Mouse (Mus musculus): ENCODE measurements around the gene Gm20388. TPM values are rescaled to one million over a fixed set of nuclear protein-coding genes. Genes with fewer than 3 reads are reported as not detected.

The Gm20388 gene
- polyA plus RNA-seq, 1 experiment from 2014 or later = not detected

DNA sequence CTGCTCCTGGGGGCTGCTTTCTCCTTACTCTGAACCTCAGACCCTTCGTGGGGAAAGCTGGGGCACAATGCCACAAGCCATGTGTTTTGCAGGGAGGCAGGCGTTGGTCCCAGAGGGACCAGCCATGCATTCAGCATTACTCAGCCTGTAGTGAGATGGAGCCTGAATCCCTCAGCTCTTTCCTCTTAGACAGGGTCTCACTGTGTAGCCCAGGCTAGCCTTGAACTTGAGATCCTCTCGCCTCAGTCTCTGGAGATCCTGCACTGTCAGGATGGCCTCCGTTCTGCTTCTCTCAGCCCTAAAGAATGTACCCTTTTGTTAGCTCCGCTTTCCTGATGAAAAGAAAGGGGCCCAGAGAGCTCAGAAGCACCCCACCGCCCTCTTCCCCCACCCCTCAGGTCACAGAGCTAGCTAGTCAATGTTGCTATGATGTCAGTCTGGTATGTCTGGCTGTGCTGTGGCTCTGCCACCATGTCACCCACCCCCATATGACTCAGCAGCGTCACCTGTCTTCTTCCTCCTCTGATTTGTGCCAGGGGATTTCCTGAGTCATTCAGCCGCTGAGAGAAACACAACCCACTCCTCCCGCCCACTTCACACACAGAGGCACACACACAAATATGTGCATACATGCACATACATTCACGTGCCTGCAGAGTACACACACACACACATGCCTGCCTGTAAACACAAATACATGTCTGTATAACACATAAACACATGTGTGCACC, 314.9 kb downstream of the Gm20388 start:
- no peak overlapping the region for H3K27ac ChIP-seq (replicated peaks)
- WGBS = 18% methylated on average over 10 of the region's 10 CpGs

DNA sequence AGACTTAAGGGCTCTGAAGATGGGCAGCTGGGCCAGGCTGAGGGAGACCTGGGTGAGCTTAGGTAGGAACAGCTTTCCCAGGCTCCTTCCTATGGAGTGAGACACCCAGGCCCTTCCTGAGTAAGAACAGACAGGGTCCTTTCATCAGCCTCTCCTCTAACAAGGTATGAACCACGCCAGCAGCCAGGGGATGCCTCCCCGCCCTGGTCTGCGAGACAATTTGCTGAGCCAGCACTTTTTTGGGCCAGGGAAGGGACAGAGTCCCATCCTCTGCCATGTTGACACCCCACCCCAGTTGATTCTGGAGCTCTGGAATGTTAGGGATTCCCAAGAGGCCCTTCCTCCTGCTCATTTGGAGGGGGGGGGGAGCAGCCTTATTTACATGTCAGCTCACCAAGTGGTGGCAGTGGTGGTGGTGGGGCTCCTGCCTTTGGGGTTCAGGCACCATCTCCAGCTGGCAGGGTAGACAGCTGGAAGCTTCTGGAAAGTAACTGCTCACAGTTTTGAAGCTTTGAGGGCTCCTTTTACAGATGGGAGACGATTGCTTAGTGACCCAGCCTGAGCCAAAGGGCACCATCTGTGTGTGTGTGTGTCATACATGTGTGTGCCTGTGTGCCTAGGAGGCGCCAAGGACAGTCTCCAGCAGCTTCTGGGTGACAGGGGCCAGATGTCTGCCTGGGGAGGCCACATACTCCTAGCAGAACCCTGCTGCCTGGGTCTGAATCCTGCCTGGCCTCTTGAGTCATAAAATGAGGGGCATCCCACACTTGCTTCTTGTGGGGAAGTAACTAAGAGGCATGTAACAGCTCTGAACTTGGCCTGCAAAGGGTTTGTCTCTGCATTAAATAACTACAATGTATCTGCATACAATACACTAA, 316.3 kb downstream of the Gm20388 start:
- no peak overlapping the region; the same call in 1 of the 2 replicates for H3K4me2 ChIP-seq (replicated peaks)
- H3K4me3 ChIP-seq = no peak overlapping the region
- peaks cover 51% of the 10 kb centered on the region for H3K4me1 ChIP-seq
- H3K9ac ChIP-seq (replicated peaks) = no peak overlapping the region
- no peak for ATAC-seq (replicated peaks)
- WGBS = 55% methylated on average over 5 of the region's 5 CpGs
- H3K27ac ChIP-seq (replicated peaks) = no peak overlapping the region
- peaks cover 6% of the 10 kb centered on the region; the same call in 1 of the 2 replicates for H3K27me3 ChIP-seq
- no peaks in the 10 kb centered on the region for H3K9me3 ChIP-seq
- no peaks in the 10 kb centered on the region for H3K36me3 ChIP-seq

More for the DNA sequence above, 314.9 kb downstream of the Gm20388 start:
- no peaks in the 10 kb centered on the region for H3K9me3 ChIP-seq
- H3K36me3 ChIP-seq = no peaks in the 10 kb centered on the region
- H3K9ac ChIP-seq (replicated peaks) = no peak overlapping the region; the same call in 1 of the 2 replicates
- no peak for ATAC-seq (replicated peaks)
- no peak overlapping the region for H3K4me3 ChIP-seq
- H3K4me2 ChIP-seq (replicated peaks) = no peak overlapping the region
- peaks cover 38% of the 10 kb centered on the region for H3K4me1 ChIP-seq
- H3K27me3 ChIP-seq = peaks cover 6% of the 10 kb centered on the region; the same call in 1 of the 2 replicates

DNA sequence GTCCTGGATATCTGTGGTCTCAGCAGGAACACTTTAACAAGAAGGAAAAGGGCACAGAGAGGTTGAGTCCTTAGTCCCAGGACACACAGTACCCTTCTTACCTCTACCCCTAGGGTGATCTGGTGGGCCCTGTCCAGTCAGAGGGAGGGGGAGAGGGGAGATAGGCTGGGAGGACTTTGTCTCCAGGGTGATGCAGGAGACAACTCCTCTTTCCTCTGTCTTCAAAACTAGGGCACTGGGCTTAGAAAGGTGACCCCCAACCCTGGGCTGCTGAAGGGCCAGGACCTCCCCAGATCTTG, 316.9 kb downstream of the Gm20388 start:
- Histone ChIP-seq H3K4me2 (replicated peaks) (peak overlapping the region; percentile 87), H3K4me1 (peaks cover 57% of the 10 kb centered on the region), H3K9ac (replicated peaks) (no peak overlapping the region), H3K9me3 (no peaks in the 10 kb centered on the region), H3K27me3 (peaks cover 6% of the 10 kb centered on the region; the same call in 1 of the 2 replicates), H3K36me3 (no peaks in the 10 kb centered on the region), H3K27ac (replicated peaks) (no peak overlapping the region), H3K4me3 (peak overlapping the region; percentile 59)
- ATAC-seq (replicated peaks) = no peak

DNA sequence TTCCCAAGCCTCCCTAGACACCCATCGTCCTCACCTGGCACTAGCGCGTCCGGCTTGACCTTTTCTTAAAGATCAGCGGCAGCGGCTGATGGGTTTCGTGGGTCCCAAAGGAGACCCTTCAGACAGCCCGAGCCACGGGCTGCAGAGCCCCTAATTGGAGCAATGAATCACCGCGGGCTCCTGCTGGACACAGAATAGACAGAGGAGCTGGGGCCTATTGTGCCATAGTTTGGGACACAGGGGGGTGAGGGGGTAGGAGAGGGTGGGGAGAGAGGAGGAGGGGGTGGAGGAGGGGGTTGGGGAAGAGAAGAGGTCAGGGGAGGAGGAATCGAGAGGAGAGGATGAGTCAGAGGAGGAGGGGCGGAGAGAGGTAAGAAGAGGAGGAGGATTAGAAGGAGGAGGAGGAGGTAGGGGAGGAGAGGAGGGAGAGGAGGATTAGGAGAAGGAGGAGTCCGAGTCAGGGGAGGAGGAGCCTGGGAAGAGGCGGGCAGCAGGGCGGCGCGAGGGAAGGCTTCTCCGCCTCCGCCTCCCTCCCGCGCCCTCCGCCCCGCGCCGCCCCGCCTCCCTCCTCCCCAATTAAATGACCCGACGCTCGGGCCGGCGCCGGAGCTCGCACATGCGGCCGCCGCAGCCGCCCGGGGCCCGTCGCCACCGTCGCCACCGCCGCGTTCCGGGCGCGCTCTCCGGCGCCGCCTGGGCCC, 317.4 kb downstream of the Gm20388 start, which contains the start of gene Gse1:
TSS of gene Gse1 (plus strand) at position 566 of the 701 bp plus-strand sequence.
- WGBS = under 1% methylated on average over 41 of the region's 52 CpGs
- Histone ChIP-seq H3K27me3 (peaks cover 6% of the 10 kb centered on the region; the same call in 1 of the 2 replicates), H3K4me2 (replicated peaks) (peak within 1 kb of the TSS; percentile 87), H3K9ac (replicated peaks) (peak within 1 kb of the TSS; percentile 50), H3K27ac (replicated peaks) (no peak within 1 kb of the TSS), H3K9me3 (no peaks in the 10 kb centered on the region), H3K4me1 (peaks cover 62% of the 10 kb centered on the region), H3K4me3 (peak within 1 kb of the TSS; percentile 59), H3K36me3 (no peaks in the 10 kb centered on the region)
- ATAC-seq (replicated peaks) = peak; percentile 62

DNA sequence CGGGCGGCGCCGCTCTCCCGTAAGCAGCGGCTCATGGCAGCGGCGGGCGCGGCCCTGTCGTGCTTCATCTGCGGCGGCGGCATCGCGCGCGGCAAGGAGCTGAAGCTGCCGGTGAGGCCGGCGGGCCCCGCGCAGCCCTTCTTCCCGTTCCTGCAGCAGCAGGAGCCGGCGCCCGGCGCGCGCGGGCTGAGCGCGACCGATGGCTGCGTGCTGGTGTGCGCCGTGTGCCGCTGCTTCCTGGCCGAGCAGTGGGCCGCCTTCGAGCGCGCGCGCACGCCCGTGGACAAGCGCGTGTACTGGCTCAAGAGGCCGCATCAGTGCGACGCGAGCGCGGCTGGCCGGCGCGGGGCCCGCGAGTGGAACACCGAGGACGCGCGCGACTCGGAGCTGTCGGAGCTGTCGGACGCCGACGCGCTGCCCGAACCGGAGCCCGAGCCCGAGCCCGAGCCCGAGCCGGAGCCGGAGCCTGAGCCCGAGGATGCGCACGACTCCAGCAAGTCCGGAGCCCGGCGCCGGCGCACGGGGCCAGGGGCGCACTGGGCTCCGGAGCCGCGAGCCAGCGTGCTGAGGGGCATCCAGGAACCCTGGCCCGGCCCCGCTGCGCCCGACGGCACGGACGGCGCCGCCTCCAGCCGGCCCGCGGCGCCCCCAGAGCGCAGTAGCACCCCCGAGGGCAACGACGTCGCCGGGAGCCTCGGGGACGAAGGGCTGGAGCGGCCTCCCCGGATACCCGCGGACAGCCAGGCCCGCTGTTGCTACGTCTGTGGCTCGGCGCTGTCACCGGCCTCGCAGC, 318.3 kb downstream of the Gm20388 start:
- Histone ChIP-seq H3K4me3 (peak overlapping the region; percentile 59), H3K4me2 (replicated peaks) (peak overlapping the region; percentile 87), H3K27ac (replicated peaks) (no peak overlapping the region), H3K9ac (replicated peaks) (peak overlapping the region; percentile 50), H3K9me3 (no peaks in the 10 kb centered on the region), H3K4me1 (peaks cover 72% of the 10 kb centered on the region), H3K36me3 (no peaks in the 10 kb centered on the region), H3K27me3 (peaks cover 6% of the 10 kb centered on the region; the same call in 1 of the 2 replicates)
- under 1% methylated on average over 102 of the region's 125 CpGs for WGBS
- ATAC-seq (replicated peaks) = peak; percentile 42

DNA sequence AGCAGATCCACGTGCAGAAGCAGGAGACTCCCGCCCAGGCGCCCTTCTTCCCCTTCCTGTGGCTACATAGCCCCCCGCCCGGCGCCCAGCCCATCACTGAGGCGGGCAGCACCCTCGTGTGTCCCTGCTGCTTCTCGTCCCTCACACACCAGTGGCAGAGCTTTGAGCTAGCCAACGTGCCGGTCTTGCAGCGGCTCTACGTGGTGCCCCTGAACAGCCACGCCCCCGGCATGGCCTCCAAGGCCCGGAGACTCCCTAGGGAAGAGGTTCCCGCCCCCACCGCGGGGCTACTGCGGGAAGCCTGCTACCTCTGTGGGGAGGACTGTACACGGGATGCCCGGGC, 318.9 kb downstream of the Gm20388 start:
- no peaks in the 10 kb centered on the region for H3K9me3 ChIP-seq
- peaks cover 76% of the 10 kb centered on the region for H3K4me1 ChIP-seq
- no peak overlapping the region for H3K27ac ChIP-seq (replicated peaks)
- no peaks in the 10 kb centered on the region for H3K36me3 ChIP-seq
- peaks cover 6% of the 10 kb centered on the region; the same call in 1 of the 2 replicates for H3K27me3 ChIP-seq
- H3K9ac ChIP-seq (replicated peaks) = peak overlapping the region; percentile 50
- under 1% methylated on average over 22 of the region's 22 CpGs for WGBS
- H3K4me3 ChIP-seq = peak overlapping the region; percentile 59
- ATAC-seq (replicated peaks) = no peak; the same call in 1 of the 2 replicates
- H3K4me2 ChIP-seq (replicated peaks) = peak overlapping the region; percentile 87

DNA sequence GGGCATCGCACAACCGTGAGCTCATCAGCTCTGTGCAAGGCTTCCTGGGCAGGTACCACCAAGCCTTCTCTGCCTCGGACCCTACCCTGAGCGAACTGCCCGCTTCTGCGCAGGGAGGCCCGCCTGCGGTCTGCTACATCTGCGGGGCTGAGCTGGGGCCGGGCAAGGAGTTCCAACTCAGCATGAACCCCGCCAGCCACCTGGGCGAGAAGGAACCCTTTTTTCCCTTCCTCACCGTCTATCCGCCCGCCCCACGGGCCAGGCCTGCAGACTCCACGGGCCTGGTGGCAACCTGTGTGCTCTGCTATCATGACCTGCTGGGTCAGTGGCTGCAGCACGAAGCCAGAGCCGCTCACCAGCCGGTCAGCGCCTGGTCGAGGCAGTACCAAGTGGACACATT, 319.4 kb downstream of the Gm20388 start:
- Histone ChIP-seq H3K27me3 (peaks cover 6% of the 10 kb centered on the region; the same call in 1 of the 2 replicates), H3K9me3 (no peaks in the 10 kb centered on the region), H3K27ac (replicated peaks) (no peak overlapping the region), H3K9ac (replicated peaks) (peak overlapping the region; percentile 50), H3K36me3 (no peaks in the 10 kb centered on the region), H3K4me3 (peak overlapping the region; percentile 59), H3K4me1 (peaks cover 81% of the 10 kb centered on the region), H3K4me2 (replicated peaks) (peak overlapping the region; percentile 87)
- ATAC-seq (replicated peaks) = no peak
- WGBS = 15% methylated on average over 22 of the region's 22 CpGs

DNA sequence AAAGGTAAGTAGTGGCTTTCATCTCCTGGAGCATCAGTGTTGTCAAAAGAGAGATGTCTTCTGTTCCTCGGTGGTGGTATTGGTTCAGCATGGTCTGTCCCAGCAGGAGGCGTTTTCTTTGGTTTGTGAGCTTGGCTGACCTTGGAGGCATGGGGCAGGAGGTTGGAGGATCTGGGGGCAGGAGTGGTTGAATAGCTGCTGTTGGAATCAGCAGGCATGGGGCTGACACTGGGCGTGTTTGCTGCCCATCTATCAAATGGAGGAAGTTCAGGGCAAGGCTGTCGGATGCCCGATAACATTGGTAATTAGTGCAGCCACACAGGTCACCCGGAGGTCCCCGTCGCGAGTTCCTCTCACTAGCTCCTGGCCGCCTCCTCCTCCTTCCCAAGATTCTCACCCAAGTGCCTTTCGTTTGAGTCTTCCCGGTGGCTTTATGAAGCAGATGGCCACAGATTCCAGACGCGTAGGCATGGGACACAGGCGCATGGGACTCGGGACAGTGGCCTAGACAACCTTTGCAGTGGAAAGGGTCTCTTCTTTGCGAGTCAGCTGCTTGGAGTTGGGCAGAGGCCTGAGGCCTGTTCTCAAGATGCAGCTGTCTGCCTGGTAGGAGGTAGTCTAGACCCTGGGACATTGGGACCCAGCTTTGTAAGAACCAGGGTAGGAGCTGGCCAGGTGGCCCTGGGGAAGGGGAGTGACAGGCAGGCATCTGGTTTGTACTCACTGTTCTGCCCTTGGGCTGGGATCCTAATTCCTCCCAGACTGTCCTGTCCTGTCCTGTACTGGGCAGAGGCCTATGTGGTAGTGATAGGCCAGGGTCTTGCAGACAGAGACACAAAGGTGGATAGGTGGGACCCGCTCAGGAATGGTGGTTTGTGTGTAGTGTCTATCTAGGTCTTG, 320.3 kb downstream of the Gm20388 start:
- H3K4me1 ChIP-seq = peaks cover 73% of the 10 kb centered on the region
- no peaks in the 10 kb centered on the region for H3K9me3 ChIP-seq
- H3K36me3 ChIP-seq = no peaks in the 10 kb centered on the region
- 0 out of 2 replicates have a peak overlapping the region, but pooled peaks have one; percentile 12 for H3K9ac ChIP-seq (replicated peaks)
- H3K4me2 ChIP-seq (replicated peaks) = peak overlapping the region; percentile 87
- no peak overlapping the region for H3K27ac ChIP-seq (replicated peaks)
- peaks cover 6% of the 10 kb centered on the region; the same call in 1 of the 2 replicates for H3K27me3 ChIP-seq
- H3K4me3 ChIP-seq = peak overlapping the region; percentile 59
- WGBS = 53% methylated on average over 18 of the region's 18 CpGs
- ATAC-seq (replicated peaks) = no peak

DNA sequence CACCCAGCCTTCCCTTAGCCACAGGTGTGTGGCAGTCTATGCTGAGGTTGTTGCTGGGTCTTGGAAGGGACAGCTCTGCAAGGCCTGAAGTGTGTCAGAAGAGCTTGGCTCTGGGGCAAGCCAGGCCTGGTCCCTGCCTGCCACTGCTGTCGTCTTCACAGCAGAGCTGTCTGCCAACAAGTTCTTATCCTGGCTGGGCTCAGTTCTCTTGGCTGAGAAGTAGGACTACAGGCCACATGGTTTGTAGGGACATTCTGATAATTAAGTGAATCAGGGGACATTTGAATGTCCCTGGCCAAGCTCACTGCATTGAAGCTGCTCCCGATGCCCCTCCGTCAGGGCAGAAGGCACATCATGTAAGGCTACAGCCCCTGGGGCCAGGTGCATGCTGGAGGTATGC, 321.2 kb downstream of the Gm20388 start:
- Histone ChIP-seq H3K4me3 (peak overlapping the region; percentile 24; the same call in 1 of the 2 replicates), H3K36me3 (no peaks in the 10 kb centered on the region), H3K27ac (replicated peaks) (no peak overlapping the region), H3K9me3 (no peaks in the 10 kb centered on the region), H3K27me3 (peaks cover 6% of the 10 kb centered on the region; the same call in 1 of the 2 replicates), H3K4me2 (replicated peaks) (peak overlapping the region; percentile 87), H3K9ac (replicated peaks) (0 out of 2 replicates have a peak overlapping the region, but pooled peaks have one; percentile 6), H3K4me1 (peaks cover 72% of the 10 kb centered on the region)
- no peak for ATAC-seq (replicated peaks)
- WGBS = 61% methylated on average over 3 of the region's 3 CpGs

DNA sequence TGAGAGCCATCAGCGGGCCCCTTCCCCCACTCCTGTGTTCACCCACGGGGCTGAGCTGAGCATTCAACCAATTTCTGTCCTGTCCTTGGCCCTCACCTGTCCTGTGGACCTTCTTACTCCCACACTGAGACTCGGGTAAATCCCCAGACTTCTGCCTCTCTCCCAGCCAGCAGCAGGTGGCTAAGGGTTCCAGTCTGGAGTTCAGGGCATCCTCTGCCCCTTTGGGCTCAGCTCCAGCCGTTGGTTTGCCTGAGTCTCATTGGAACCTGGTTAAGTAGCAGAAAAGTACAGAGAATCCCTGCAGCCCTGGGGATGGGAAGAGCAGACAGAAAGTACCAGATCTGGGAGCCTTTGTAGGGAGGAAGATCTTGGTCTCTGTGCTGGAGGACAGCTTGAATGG, 321.8 kb downstream of the Gm20388 start:
- Histone ChIP-seq H3K27ac (replicated peaks) (no peak overlapping the region), H3K27me3 (peaks cover 6% of the 10 kb centered on the region; the same call in 1 of the 2 replicates), H3K4me1 (peaks cover 66% of the 10 kb centered on the region), H3K9me3 (no peaks in the 10 kb centered on the region), H3K9ac (replicated peaks) (0 out of 2 replicates have a peak overlapping the region, but pooled peaks have one; percentile 1), H3K36me3 (no peaks in the 10 kb centered on the region), H3K4me3 (peak overlapping the region; percentile 24), H3K4me2 (replicated peaks) (peak overlapping the region; percentile 87)
- ATAC-seq (replicated peaks) = no peak
- 40% methylated on average over 4 of the region's 4 CpGs for WGBS

All from forebrain, embryonic 15.5 days (tissue).